In genomic region chr1:133130638-133131560, GRCm38 (mm10) we compare ENCODE assay signal across 8 mouse cellular contexts. TPM values are rescaled to one million over a fixed set of nuclear protein-coding genes. Genes with fewer than 3 reads are reported as not detected.
DNase-seq lines count a peak whose midpoint lies in the region; ATAC-seq lines count a peak whose summit lies in the region.

Gene Ppp1r15b, plus strand, starts transcription at chr1:133131143.

- peaks cover 30% of the 10 kb centered on the region for H3K4me1 ChIP-seq in heart, embryonic 10.5 days
- H3K4me1 ChIP-seq in kidney, embryonic 15.5 days = peaks cover 43% of the 10 kb centered on the region

- peaks cover 25% of the 10 kb centered on the region; the same call in 1 of the 2 replicates for H3K36me3 ChIP-seq in heart, embryonic 10.5 days
- H3K36me3 ChIP-seq in kidney, embryonic 15.5 days = peaks cover 18% of the 10 kb centered on the region; the same call in 1 of the 2 replicates

- peak within 1 kb of the TSS; percentile 95 for H3K27ac ChIP-seq in heart, embryonic 10.5 days
- peak within 1 kb of the TSS; percentile 98 for H3K27ac ChIP-seq in kidney, embryonic 15.5 days

- H3K4me2 ChIP-seq in kidney, embryonic 15.5 days = peak within 1 kb of the TSS; percentile 95

- H3K9me3 ChIP-seq in heart, embryonic 10.5 days = no peaks in the 10 kb centered on the region
- no peaks in the 10 kb centered on the region for H3K9me3 ChIP-seq in kidney, embryonic 15.5 days (replicated peaks)

- under 1% methylated on average over 72 of the region's 72 CpGs for WGBS in heart, embryonic 10.5 days
- WGBS in kidney, embryonic 15.5 days = under 1% methylated on average over 72 of the region's 72 CpGs

- peak within 1 kb of the TSS; percentile 96 for H3K9ac ChIP-seq in kidney, embryonic 15.5 days

- ATAC-seq in erythroblast, adult 5-6 weeks (replicated peaks; ENCODE audit: low FRiP score, poor library complexity, severe bottlenecking) = peak; percentile 88
- peak; percentile 99 for ATAC-seq in kidney, embryonic 15.5 days (replicated peaks; ENCODE audit: low FRiP score)
- peak; percentile 85 for ATAC-seq in monocyte, adult 5-6 weeks (replicated peaks; ENCODE audit: insufficient number of reproducible peaks, low FRiP score, low TSS enrichment, poor library complexity, severe bottlenecking)

- no peaks in the 10 kb centered on the region for H3K27me3 ChIP-seq in heart, embryonic 10.5 days (ENCODE audit: insufficient read depth, poor library complexity, severe bottlenecking)
- no peaks in the 10 kb centered on the region for H3K27me3 ChIP-seq in kidney, embryonic 15.5 days

- H3K4me3 ChIP-seq in heart, embryonic 10.5 days = peak within 1 kb of the TSS; percentile 86
- peak within 1 kb of the TSS; percentile 92 for H3K4me3 ChIP-seq in kidney, embryonic 15.5 days (replicated peaks)

- DNase-seq in B cell, adult 2 months = peak; percentile 96 to 97
- peak; percentile 100 for DNase-seq in brain, adult 2 months (ENCODE audit: low read depth, low spot score)
- DNase-seq in heart, embryonic 10.5 days (ENCODE audit: low spot score) = peak; percentile 100
- DNase-seq in liver = peak; percentile 99
- peak; percentile 98 for DNase-seq in spleen, postnatal 4 days (ENCODE audit: low spot score in 2 of 2)

RNA-seq across cellular contexts. Expression of gene Ppp1r15b, which starts in this region (rescaled TPM):
- 37.1 and 44.3 TPM in 2 replicates for total RNA-seq in erythroblast, adult 5-6 weeks (2015; ENCODE audit: low replicate concordance)
- 72.2 and 83.8 TPM in 2 replicates for total RNA-seq in erythroblast, adult 5-6 weeks (2017; ENCODE audit: low replicate concordance)
- polyA plus RNA-seq in heart, embryonic 10.5 days (2016; fragmentation: Nextera tagmentation; extraction: Ambion mirVana) = 44.9 and 46.1 TPM in 2 replicates
- 42.1 and 42.2 TPM in 2 replicates for polyA plus RNA-seq in kidney, embryonic 15.5 days (2015; fragmentation: Nextera tagmentation; extraction: Ambion mirVana)
- 173 to 191 TPM (median 177 TPM) in 3 replicates for total RNA-seq in monocyte, adult 5-6 weeks (2017)

Comparison
In these comparisons a context has a peak if more than half of its experiments do, and no peak if none do; other contexts are left out.
1. Peak in every context shown above with its lines: DNase-seq, ATAC-seq, H3K4me3 ChIP-seq and H3K27ac ChIP-seq.